Mouse (Mus musculus) gastrocnemius, postnatal 4 days (tissue): ENCODE results near the gene Gm17402. TPM values are rescaled to one million over a fixed set of nuclear protein-coding genes. Genes with fewer than 3 reads are reported as not detected.
A peak's percentile ranks its signal among the peaks of the same experiment; 100 is the strongest.

Source experiments
- DNase-seq, 2 experiments: peaks; one replicate each; pipeline ENCODE4 v3.0.0; 2021 to 2022; ENCODE audit warnings: low spot score in 2 of 2, mixed read lengths in 2 of 2
- long read RNA-seq, 2 experiments: library from polyadenylated mRNA; stranded (forward); transcript quantifications; one replicate each; pipeline ENCODE4 v2.0.0; 2021
- total RNA-seq, 2 experiments: library from RNA; stranded (reverse); gene quantifications; 2 replicates each; pipeline ENCODE4 v1.2.3; 2021

Gm17402 gene
- total RNA-seq: not detected
- long read RNA-seq, experiment 1: 0 reads
- long read RNA-seq, experiment 2: 0 reads

GRCm38 (mm10) chr3:67375063-67375462 lies at the start of gene Gm17402:
Gene Gm17402 (minus strand): TSS chr3:67375163.
- no peak for DNase-seq

GRCm38 (mm10) chr3:67378215-67378614 lies 3.3 kb upstream of the Gm17402 start:
- no peak for DNase-seq

- DNase-seq: no peak
Measured at GRCm38 (mm10) chr3:67374360-67374778, 594 bp downstream of the Gm17402 start.

- DNase-seq: peak; percentile 51 to 75
Measured at GRCm38 (mm10) chr3:67373872-67374271, 1.1 kb downstream of the Gm17402 start, which contains the start of gene Mlf1. Gene Mlf1 (plus strand): TSS chr3:67374097.

GRCm38 (mm10) chr3:67372781-67373180 lies 2.2 kb downstream of the Gm17402 start:
- DNase-seq: peak in 1 of 2 experiments; percentile 9

- no peak for DNase-seq
Measured at GRCm38 (mm10) chr3:67372194-67372593, 2.8 kb downstream of the Gm17402 start.

GRCm38 (mm10) chr3:67369407-67370079 lies 5.4 kb downstream of the Gm17402 start:
- DNase-seq: no peak

- no peak for DNase-seq
Measured at GRCm38 (mm10) chr3:67367481-67367880, 7.5 kb downstream of the Gm17402 start.

- no peak for DNase-seq
Measured at GRCm38 (mm10) chr3:67366087-67366892, 8.7 kb downstream of the Gm17402 start.

- DNase-seq: no peak
Measured at GRCm38 (mm10) chr3:67358376-67358775, 16.6 kb downstream of the Gm17402 start.

GRCm38 (mm10) chr3:67352763-67353149 lies 22.2 kb downstream of the Gm17402 start:
- DNase-seq: no peak

GRCm38 (mm10) chr3:67352128-67352762 lies 22.7 kb downstream of the Gm17402 start:
- DNase-seq: no peak

GRCm38 (mm10) chr3:67351406-67352127 lies 23.4 kb downstream of the Gm17402 start:
- no peak for DNase-seq

GRCm38 (mm10) chr3:67346674-67347073 lies 28.3 kb downstream of the Gm17402 start:
- DNase-seq: no peak

- peak in 1 of 2 experiments; percentile 24 for DNase-seq
Measured at GRCm38 (mm10) chr3:67344599-67344998, 30.4 kb downstream of the Gm17402 start.

- DNase-seq: no peak
Measured at GRCm38 (mm10) chr3:67343004-67343662, 31.8 kb downstream of the Gm17402 start.

GRCm38 (mm10) chr3:67340921-67341320 lies 34.0 kb downstream of the Gm17402 start:
- no peak for DNase-seq

GRCm38 (mm10) chr3:67339558-67339957 lies 35.4 kb downstream of the Gm17402 start:
- DNase-seq: no peak

GRCm38 (mm10) chr3:67322422-67322821 lies 52.5 kb downstream of the Gm17402 start:
- no peak for DNase-seq
